Mouse (Mus musculus): ENCODE data around the gene Vps54. TPM values are rescaled to one million over a fixed set of nuclear protein-coding genes. Genes with fewer than 3 reads are reported as not detected.

Vps54 gene
- total and polyA plus RNA-seq, 2 experiments from 2014 or later: 6.4 to 30.2 TPM

GRCm38 (mm10) chr11:21332639-21333295 is 93.7 kb downstream of the Vps54 start:
- peaks cover 6% of the 10 kb centered on the region; the same call in 1 of the 2 replicates for H3K36me3 ChIP-seq (ENCODE audit: insufficient read depth, low read length)
- no peak overlapping the region for H3K4me3 ChIP-seq (ENCODE audit: low read depth, low read length)
- DNase-seq (ENCODE audit: low spot score): no peak
- WGBS: 92% methylated on average over 5 of the region's 5 CpGs
- H3K9me3 ChIP-seq (ENCODE audit: low read length): no peaks in the 10 kb centered on the region
- H3K4me2 ChIP-seq (ENCODE audit: low read depth, low read length, poor library complexity, severe bottlenecking): no peak overlapping the region
- no peaks in the 10 kb centered on the region for H3K4me1 ChIP-seq (ENCODE audit: insufficient read depth, low read length)
- no peaks in the 10 kb centered on the region for H3K27me3 ChIP-seq (ENCODE audit: insufficient read depth, low read length)
- no peak overlapping the region for H3K27ac ChIP-seq (ENCODE audit: low read depth, low read length)
- H3K9ac ChIP-seq (replicated peaks; ENCODE audit: low read length, poor library complexity, severe bottlenecking): no peak overlapping the region
- ATAC-seq (ENCODE audit: low FRiP score): no peak
- TF ChIP-seq CTCF (IDR thresholded peaks at IDR 0.05): no peak

GRCm38 (mm10) chr11:21337855-21338254 is 98.8 kb downstream of the Vps54 start:
- WGBS: 97% methylated on average over 1 of the region's 1 CpGs
- H3K36me3 ChIP-seq (ENCODE audit: insufficient read depth, low read length): no peaks in the 10 kb centered on the region

GRCm38 (mm10) chr11:21339088-21339487 is 100.0 kb downstream of the Vps54 start:
- Histone ChIP-seq H3K9ac (replicated peaks; ENCODE audit: low read length, poor library complexity, severe bottlenecking) (no peak overlapping the region), H3K36me3 (ENCODE audit: insufficient read depth, low read length) (no peaks in the 10 kb centered on the region), H3K4me3 (ENCODE audit: low read depth, low read length) (no peak overlapping the region), H3K9me3 (ENCODE audit: low read length) (no peaks in the 10 kb centered on the region), H3K27ac (ENCODE audit: low read depth, low read length) (no peak overlapping the region), H3K27me3 (ENCODE audit: insufficient read depth, low read length) (no peaks in the 10 kb centered on the region), H3K4me2 (ENCODE audit: low read depth, low read length, poor library complexity, severe bottlenecking) (no peak overlapping the region), H3K4me1 (ENCODE audit: insufficient read depth, low read length) (no peaks in the 10 kb centered on the region)
- 89% methylated on average over 4 of the region's 4 CpGs for WGBS
- no peak for TF ChIP-seq CTCF (IDR thresholded peaks at IDR 0.05)
- ATAC-seq (ENCODE audit: low FRiP score) (no peak), DNase-seq (ENCODE audit: low spot score) (no peak)

More at GRCm38 (mm10) chr11:21337855-21338254, 98.8 kb downstream of the Vps54 start:
- Histone ChIP-seq H3K27me3 (ENCODE audit: insufficient read depth, low read length) (no peaks in the 10 kb centered on the region), H3K27ac (ENCODE audit: low read depth, low read length) (no peak overlapping the region), H3K9me3 (ENCODE audit: low read length) (no peaks in the 10 kb centered on the region), H3K4me3 (ENCODE audit: low read depth, low read length) (no peak overlapping the region), H3K4me1 (ENCODE audit: insufficient read depth, low read length) (no peaks in the 10 kb centered on the region), H3K4me2 (ENCODE audit: low read depth, low read length, poor library complexity, severe bottlenecking) (no peak overlapping the region), H3K9ac (replicated peaks; ENCODE audit: low read length, poor library complexity, severe bottlenecking) (no peak overlapping the region)
- TF ChIP-seq CTCF (IDR thresholded peaks at IDR 0.05): no peak
- ATAC-seq (ENCODE audit: low FRiP score): no peak
- no peak for DNase-seq (ENCODE audit: low spot score)

GRCm38 (mm10) chr11:21343490-21343889 is 104.4 kb downstream of the Vps54 start:
- Histone ChIP-seq H3K4me2 (ENCODE audit: low read depth, low read length, poor library complexity, severe bottlenecking) (no peak overlapping the region), H3K9me3 (ENCODE audit: low read length) (no peaks in the 10 kb centered on the region), H3K27ac (ENCODE audit: low read depth, low read length) (no peak overlapping the region), H3K27me3 (ENCODE audit: insufficient read depth, low read length) (no peaks in the 10 kb centered on the region), H3K4me1 (ENCODE audit: insufficient read depth, low read length) (no peaks in the 10 kb centered on the region), H3K9ac (replicated peaks; ENCODE audit: low read length, poor library complexity, severe bottlenecking) (no peak overlapping the region), H3K4me3 (ENCODE audit: low read depth, low read length) (no peak overlapping the region), H3K36me3 (ENCODE audit: insufficient read depth, low read length) (peaks cover 3% of the 10 kb centered on the region; the same call in 1 of the 2 replicates)
- no peak for ATAC-seq (ENCODE audit: low FRiP score)
- TF ChIP-seq CTCF (IDR thresholded peaks at IDR 0.05): no peak
- no peak for DNase-seq (ENCODE audit: low spot score)
- 96% methylated on average over 5 of the region's 5 CpGs for WGBS

GRCm38 (mm10) chr11:21346020-21346419 is 106.9 kb downstream of the Vps54 start:
- Histone ChIP-seq H3K27me3 (ENCODE audit: insufficient read depth, low read length) (no peaks in the 10 kb centered on the region), H3K27ac (ENCODE audit: low read depth, low read length) (no peak overlapping the region), H3K36me3 (ENCODE audit: insufficient read depth, low read length) (peaks cover 3% of the 10 kb centered on the region; the same call in 1 of the 2 replicates), H3K4me3 (ENCODE audit: low read depth, low read length) (no peak overlapping the region), H3K9me3 (ENCODE audit: low read length) (no peaks in the 10 kb centered on the region), H3K4me1 (ENCODE audit: insufficient read depth, low read length) (no peaks in the 10 kb centered on the region), H3K4me2 (ENCODE audit: low read depth, low read length, poor library complexity, severe bottlenecking) (no peak overlapping the region), H3K9ac (replicated peaks; ENCODE audit: low read length, poor library complexity, severe bottlenecking) (no peak overlapping the region)
- no peak for ATAC-seq (ENCODE audit: low FRiP score)
- no peak for TF ChIP-seq CTCF (IDR thresholded peaks at IDR 0.05)
- no peak for DNase-seq (ENCODE audit: low spot score)
- 96% methylated on average over 3 of the region's 3 CpGs for WGBS

GRCm38 (mm10) chr11:21348890-21349289 is 109.8 kb downstream of the Vps54 start:
- Histone ChIP-seq H3K9ac (replicated peaks; ENCODE audit: low read length, poor library complexity, severe bottlenecking) (no peak overlapping the region), H3K4me2 (ENCODE audit: low read depth, low read length, poor library complexity, severe bottlenecking) (no peak overlapping the region), H3K9me3 (ENCODE audit: low read length) (no peaks in the 10 kb centered on the region), H3K4me3 (ENCODE audit: low read depth, low read length) (no peak overlapping the region), H3K27me3 (ENCODE audit: insufficient read depth, low read length) (no peaks in the 10 kb centered on the region), H3K4me1 (ENCODE audit: insufficient read depth, low read length) (no peaks in the 10 kb centered on the region), H3K36me3 (ENCODE audit: insufficient read depth, low read length) (peaks cover 11% of the 10 kb centered on the region; the same call in 1 of the 2 replicates), H3K27ac (ENCODE audit: low read depth, low read length) (no peak overlapping the region)
- no peak for TF ChIP-seq CTCF (IDR thresholded peaks at IDR 0.05)
- 91% methylated on average over 2 of the region's 2 CpGs for WGBS
- ATAC-seq (ENCODE audit: low FRiP score) (no peak), DNase-seq (ENCODE audit: low spot score) (no peak)
